Mouse (Mus musculus) hematopoietic stem cell, adult 5-6 weeks (primary cell): ENCODE data around the gene Cgas. TPM values are rescaled to one million over a fixed set of nuclear protein-coding genes. Genes with fewer than 3 reads are reported as not detected.
"Not testable (repeated sequence)": the region's sequence is repeated elsewhere in the genome, so short reads cannot be mapped to it uniquely, and the experiment has no call there.

Experiments
- ATAC-seq, 2 experiments: fragments of 125-278 bp in 1 of 2; replicated peaks in 1 of 2; 2 replicates each; pipeline ENCODE4 v1.8.0; 2016 to 2017; ENCODE audit warnings: inconsistent platforms in 2 of 2, mild to moderate bottlenecking in 2 of 2, moderate number of reproducible peaks in 2 of 2, low read depth in 1 of 2, moderate TSS enrichment in 1 of 2; ENCODE audit not compliant: low FRiP score in 2 of 2, poor library complexity in 2 of 2, severe bottlenecking in 2 of 2, insufficient read depth in 1 of 2, low TSS enrichment in 1 of 2
- total RNA-seq: library from RNA; stranded (forward); fragments of 172-1452, 232-1000 nt; gene quantifications from 2 replicates; pipeline ENCODE4 v1.2.3, GENCODE M21; 2017

The Cgas gene
- 18.0 and 20.8 TPM in 2 replicates for total RNA-seq

DNA sequence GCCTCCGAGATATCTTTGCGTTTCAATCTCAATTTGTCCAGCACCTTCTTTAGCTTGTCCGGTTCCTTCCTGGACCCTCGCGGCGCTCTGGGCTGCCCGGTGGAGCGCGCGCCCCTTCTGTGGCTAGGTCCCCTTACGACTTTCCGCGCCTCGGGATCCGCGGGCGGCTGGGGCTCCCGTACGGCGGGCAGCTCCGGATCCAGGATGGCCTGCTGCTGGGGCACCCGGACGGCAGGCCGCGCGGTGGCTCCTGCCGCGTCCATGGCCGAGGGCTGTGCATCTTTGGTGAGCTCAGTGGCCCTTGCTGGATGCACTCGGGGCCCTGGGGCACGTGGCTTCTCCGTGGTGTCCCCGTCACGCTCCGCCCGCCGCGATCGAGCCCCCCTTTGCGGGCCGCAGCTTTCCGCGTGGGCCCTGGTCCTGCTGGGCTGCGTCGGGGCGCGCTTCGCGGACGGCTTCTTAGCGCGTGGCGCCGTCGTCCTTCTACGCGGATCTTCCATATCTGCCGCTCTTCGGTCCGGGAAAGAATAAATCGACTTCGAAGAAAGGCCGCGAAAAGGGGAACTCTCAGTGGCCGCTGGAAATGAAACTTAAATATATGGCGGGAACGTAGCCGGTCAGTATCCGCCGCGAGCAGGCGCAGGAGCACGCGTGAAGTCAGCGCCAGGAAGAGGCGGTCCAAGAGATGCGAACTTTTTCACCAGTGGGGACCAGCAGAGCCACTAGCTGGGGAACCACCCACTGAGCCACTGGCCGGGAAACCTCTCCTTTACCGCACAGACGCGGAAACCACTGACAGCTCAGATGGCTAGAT lies at the start of gene Cgas:
TSS of gene Cgas (minus strand) at position 659 of the 814 bp plus-strand sequence.
- ATAC-seq = peak; percentile 68 to 86

DNA sequence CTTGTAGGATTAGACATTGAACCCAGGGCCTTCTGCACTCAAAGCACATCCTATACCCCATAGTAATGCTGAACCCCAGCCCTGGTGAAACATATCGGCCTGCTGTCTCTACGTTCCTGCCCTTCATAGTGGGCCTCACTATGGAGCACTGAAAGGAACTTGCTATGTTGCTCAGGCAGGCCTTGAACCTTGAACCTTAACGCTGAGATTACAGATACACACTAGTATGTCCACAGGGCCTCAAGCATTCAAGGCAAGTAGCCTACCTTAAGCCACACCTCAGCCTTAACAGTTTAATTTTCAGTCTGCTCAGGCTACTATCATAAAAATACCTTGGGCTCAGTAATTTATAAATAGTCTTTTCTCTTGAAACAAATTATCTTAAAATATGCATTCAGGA lies 49.2 kb upstream of the Cgas start:
- no peak for ATAC-seq

DNA sequence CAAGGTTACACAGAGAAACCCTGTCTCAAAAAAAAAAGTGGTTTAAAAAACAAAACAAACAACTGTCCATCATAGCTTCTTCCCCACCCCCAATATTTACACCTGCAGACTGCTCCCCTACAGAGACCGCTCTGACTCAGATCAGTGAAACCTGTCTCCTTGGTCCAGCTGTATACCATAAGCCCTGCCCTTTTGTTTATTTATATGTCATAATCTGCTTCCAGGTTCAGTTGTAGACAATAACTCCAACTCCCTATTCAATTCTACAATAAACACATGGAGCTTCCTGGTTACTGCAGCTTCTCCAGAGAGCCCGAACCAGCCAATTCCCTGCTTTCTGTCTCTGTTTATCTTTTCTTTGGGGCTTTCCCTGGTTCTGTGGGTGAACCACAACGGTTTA lies 48.1 kb upstream of the Cgas start:
- ATAC-seq = no peak

DNA sequence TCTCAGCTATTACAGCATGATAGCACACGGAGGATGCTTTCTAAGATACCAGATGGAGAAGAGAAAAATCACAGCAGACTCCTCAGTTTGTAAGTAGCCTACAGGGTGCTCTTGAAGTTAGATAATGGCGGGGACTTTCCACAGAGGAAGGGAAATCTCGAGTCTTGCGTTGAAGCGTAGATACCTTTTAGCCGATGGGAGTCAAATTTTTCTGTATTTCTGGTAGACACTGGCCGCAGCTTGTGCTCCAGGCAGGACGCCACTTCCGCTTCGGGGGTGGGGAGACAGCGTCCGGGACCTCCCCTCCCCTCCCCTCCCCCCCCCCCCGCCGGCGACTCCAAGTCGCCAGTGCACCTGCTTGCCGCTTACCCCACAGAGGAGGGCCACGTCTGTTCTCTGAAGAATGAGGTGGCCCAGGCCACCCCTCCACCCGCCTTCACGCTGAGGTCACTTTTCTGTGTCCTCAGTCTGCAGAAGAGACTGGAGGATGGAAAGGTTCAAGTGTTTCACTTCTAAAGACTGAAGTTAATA lies 45.9 kb upstream of the Cgas start, which contains the start of gene Eef1a1:
TSS of gene Eef1a1 (minus strand) at position 262 of the 531 bp plus-strand sequence.
- ATAC-seq = peak; percentile 53 to 65; a peak in 3 of 4 replicates

DNA sequence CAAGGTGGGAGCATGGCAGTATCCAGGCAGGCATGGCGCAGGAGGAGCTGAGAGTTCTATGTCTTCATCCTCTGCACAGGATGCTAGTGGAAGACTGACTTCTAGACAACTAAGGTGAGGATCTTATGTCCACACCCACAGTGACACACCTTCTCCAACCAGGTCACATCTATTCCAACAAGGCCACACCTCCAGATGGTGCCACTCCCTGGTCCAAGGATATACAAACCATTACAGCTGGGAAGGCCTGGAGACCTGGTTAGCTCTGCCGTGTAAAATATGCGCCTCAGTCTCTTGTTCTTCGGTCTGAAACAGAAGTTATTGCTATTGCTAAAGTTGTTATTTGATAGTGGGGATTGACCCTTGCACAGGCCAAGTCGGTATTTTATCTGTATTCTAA lies 45.0 kb upstream of the Cgas start:
- not testable (repeated sequence) for ATAC-seq

DNA sequence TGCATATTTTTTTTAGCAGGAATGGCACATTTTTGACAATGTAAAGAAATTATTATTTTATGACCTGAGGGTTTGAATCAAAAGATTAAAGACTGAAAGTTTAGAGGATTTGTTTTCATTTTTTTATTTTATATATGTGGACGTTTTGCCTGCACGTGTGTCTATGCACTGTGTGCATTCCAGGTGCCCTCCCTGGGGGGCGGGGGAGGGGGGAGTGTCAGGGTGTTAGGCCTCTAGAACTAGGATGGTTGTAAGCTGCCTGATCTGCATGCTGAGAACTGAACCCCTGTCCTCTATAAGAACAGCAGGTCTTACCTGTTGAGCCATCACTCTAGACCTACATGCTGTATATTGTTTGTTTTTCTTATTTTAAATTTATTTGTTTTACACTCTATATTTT lies 41.6 kb upstream of the Cgas start:
- ATAC-seq = no peak

DNA sequence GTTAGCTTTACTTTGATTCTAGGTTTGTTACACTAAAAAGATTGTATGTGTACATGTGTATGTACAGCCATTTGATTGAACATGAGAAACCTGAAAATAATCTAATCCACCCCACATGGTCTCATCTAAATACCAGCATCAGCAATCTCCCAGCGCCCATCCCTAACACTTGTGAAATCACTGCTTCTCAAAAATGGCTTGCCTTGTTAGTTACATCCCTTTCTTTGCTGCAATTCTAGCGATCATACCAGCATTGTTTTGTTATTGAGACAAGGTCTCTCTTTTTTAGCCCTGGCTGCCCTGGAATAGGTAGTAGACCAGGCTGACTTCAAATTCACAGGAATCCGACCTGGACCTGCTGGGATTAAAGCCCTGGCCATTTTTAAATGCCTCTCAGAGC lies 39.3 kb upstream of the Cgas start:
- ATAC-seq = no peak

DNA sequence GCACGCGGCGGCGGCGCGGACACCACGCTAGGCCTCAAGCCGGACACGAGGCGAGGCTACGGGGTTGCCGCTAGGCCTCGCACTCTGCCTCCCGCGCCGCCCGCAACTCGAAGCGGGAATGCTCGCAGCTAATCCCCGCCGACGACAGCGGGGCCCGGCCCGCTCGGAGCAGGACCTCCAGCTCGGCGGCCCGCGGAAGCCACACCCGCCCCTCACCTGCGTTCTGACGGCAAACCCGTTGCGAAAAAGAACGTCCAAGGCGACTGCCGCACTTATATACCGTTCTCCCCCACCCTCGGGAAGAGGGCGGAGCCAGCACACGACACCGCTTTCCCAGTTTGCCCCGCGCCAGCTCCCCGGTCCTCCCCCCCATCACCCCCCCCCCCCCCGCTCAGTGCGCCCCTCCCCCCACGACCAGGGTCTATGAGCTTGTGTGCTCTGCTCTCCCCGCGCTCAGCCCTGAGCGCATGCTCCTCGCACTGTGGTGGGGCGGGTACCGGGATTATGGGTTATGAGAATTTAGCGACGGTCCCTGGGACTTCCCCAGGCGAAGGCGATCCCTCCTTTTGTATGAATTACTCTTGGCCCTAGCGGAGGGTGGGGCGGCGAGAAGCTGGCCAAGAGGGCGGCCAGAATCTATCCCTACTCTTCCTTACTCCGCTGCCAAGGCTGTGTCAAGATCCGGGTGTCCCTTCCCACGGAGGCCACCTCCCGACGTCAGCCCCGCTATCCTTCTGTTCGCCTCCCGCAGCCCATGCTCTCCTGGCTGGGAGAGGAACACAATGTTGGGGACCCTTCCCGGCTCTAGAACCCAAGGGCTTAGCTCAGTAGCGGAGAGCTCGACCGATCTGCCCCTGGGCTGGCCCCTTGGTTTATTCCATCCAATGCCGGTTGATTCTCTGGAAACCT lies 38.6 kb upstream of the Cgas start:
- peak; percentile 74 to 75 for ATAC-seq

DNA sequence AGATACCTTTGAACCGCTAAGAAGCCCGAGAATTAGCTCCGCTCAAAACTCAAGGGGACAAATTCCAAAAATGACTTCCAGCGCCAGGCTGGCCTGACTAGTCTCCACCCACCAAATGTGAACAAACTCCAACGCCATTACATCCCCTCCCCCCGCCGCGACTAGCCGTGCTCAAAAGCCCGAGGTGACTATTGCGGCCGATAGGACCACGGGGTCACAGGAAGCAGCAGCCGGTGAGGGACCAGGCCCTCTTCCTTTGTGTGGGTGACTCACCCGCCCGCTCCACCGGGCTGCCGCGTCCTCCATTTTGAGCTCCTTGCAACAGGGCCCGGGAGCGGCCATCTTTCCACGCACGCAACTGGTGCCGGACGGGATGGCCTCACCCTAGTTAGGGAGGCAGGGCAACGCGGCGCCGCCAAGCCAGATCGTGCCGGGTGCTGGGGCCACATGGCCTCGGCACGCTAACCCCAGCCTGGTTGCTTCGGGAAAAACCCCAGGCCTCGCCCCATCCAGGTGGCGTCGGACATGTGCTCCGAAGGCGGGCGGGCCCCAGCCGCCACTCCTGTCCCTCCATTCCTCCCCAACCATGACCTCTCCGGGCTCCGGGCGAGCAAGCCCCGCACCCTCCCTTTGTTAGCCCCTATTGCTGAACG lies 37.8 kb upstream of the Cgas start:
- ATAC-seq = peak; percentile 43 to 60

DNA sequence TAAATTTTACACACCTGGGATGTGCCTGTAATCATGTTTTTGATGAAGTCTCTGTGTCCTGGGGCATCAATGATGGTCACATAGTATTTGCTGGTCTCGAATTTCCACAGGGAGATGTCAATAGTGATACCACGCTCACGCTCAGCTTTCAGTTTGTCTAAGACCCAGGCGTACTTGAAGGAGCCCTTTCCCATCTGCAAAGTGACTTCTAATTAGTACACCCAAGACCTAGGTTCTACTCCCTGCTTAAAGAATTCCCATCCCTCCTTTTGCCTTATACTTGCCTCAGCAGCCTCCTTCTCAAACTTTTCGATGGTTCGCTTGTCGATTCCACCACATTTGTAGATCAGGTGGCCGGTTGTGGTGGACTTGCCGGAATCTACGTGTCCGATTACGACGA lies 37.2 kb upstream of the Cgas start:
- not testable (repeated sequence) for ATAC-seq

DNA sequence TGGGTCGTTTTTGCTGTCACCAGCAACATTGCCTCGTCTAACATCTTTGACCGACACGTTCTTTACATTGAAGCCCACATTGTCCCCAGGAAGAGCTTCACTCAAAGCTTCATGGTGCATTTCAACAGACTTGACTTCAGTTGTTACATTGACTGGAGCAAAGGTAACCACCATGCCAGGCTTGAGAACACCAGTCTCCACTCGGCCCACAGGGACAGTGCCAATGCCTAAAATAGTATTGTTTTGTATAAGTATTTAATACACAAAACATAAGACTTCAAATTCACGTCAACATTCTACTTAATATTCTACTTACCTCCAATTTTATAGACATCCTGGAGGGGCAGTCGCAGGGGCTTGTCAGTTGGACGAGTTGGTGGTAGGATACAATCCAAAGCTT lies 36.3 kb upstream of the Cgas start:
- ATAC-seq = not testable (repeated sequence)

DNA sequence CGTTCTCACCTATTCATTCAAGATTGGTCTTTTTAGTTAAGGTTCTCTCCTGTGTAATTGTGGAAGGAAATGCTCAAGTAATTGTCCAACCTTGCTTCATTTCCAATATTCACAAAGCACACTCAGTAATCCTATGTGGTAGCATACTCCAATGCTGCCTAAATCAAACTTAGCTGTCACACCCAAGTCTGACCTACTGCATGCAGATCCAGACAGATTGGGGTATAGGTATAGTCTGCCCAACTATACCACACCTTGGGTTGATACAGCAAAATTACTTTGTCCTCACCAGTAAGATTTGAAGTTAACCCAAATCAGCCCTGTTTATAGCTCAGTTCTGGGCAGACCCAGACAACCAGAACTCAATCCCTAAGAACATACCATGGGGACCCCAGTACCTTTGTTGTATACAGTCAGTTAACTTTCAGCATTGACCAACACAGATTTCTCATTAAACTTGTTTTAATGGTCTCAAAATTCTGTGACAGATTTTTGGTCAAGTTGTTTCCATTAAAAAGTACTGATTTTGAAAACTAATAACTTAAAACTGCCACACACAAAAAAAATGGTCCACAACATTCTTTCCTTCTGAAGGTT lies 35.1 kb upstream of the Cgas start:
- not testable (repeated sequence) for ATAC-seq

DNA sequence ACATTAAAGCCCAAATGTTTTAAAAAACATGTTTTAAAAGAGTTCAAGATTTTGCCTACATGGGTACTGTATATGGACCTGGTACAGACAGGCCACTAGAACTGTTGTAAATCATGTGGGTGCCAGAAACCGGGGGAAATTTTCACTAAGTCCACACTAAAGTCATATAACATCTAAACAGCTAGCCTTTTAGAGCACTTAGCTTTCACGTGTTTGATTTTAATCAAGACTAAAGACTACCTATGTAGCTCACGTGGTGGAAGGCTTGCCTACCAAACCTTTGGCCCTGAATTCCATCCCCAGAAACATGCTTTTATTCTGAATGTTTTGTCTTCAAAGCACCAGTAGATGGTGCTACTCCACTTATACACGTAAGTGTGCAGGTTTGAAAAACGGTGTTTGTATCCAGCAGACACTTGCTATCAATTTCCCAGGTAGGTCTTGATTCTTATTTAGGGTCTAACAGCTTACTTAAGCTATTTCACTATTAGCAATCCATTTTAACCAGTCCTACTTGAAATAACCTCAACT lies 34.0 kb upstream of the Cgas start:
- ATAC-seq = no peak

DNA sequence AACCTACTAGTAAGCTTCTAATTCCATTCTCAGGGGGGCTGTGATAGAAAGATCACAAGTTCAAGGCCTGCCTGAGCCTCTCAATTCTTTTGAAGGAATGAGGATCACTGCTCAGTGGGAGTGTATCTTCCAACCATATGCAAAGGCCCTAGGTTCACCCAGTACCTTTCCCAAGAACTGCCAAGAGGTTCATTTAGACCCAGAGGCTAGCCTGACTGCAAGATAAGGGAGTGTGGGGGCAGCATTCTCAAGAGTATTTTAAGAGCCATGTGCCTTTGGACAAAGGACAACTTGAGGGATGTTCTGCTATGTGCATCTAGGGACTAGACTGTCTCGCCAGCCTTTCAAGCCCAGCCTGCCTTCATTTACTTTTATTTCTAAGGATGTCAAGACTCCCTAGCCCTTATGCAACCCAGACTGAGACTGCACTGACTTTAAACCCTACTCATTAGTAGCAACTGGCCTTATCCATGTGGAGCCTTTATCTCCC lies 33.5 kb upstream of the Cgas start:
- ATAC-seq = no peak

DNA sequence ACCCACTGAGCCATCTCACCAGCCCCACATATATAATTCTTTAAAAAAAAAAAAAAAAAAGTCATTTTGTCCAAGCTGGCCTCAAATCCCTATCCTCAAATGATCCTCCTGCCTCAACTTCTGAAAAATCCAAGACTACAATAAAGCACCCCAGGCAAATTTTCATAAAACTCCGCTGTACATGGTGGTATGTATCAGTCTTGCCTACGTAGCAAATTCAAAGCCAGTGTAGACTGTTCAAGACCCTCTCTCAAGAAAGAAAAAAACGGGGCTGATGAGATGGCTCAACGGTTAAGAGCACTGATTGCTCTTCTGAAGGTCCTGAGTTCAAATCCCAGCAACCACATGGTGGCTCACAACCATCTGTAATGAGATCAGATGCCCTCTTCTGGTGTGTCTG lies 32.8 kb upstream of the Cgas start:
- ATAC-seq = no peak

DNA sequence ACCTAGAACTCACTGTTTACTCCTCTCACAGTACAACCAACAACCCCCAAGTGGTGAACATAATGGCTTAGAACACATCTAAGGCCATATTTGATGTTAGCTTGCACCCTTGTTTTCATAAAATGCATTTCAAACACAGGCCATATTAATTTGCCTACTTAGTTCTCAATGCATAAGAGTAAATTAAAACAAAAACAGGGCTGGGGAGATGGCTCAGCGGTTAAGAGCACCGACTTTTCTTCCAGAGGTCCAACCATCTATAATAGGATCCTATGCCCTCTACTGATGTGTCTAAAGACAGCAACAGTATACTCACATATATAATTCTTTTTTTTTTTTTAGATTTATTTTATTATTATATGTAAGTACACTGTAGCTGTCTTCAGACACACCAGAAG lies 32.3 kb upstream of the Cgas start:
- ATAC-seq = no peak
